Mouse (Mus musculus) E14TG2a.4 (cell line): Measurements from ENCODE around the gene Wipf3.

Experiments used
- H3K27me3 ChIP-seq: 2 replicates; pipeline ENCODE4 v1.6.1; 2014; ENCODE audit warnings: low read length, control low read depth; ENCODE audit not compliant: insufficient read depth
- H3K36me3 ChIP-seq: 2 replicates; pipeline ENCODE4 v1.6.1; 2014; ENCODE audit warnings: low read length, control low read depth; ENCODE audit not compliant: insufficient read depth
- H3K4me1 ChIP-seq: replicated peaks from 2 replicates; pipeline ENCODE4 v1.6.1; 2014; ENCODE audit warnings: low read depth, low read length, control low read depth
- H3K4me3 ChIP-seq: replicated peaks from 2 replicates; pipeline ENCODE4 v1.5.1; 2014; ENCODE audit warnings: mild to moderate bottlenecking, low read length
- H3K9me3 ChIP-seq: 2 replicates; pipeline ENCODE4 v1.6.1; 2014; ENCODE audit warnings: low read length, control low read depth
- CTCF ChIP-seq: conservative IDR thresholded peaks from 2 replicates; pipeline ENCODE4 v1.5.1; 2014; ENCODE audit warnings: low read length
- NANOG ChIP-seq: IDR thresholded peaks from 2 replicates; pipeline ENCODE4 v1.6.1; 2014; ENCODE audit warnings: borderline replicate concordance, low read length, mixed read lengths
- POU5F1 ChIP-seq: IDR thresholded peaks from 2 replicates; pipeline ENCODE4 v1.6.1; 2014; ENCODE audit warnings: low read length, borderline replicate concordance

Gene Wipf3

GRCm38 (mm10) chr6:54391765-54392164 lies 37.6 kb upstream of the Wipf3 start:
- TF ChIP-seq CTCF (peak; percentile 59), NANOG (no peak)
- H3K9me3 ChIP-seq: no peaks in the 10 kb centered on the region
- H3K4me3 ChIP-seq: no peak overlapping the region
- H3K36me3 ChIP-seq: no peaks in the 10 kb centered on the region
- H3K4me1 ChIP-seq: peaks cover 8% of the 10 kb centered on the region
- peaks cover 20% of the 10 kb centered on the region for H3K27me3 ChIP-seq

- Histone ChIP-seq H3K9me3 (no peaks in the 10 kb centered on the region), H3K36me3 (no peaks in the 10 kb centered on the region)
- TF ChIP-seq NANOG (no peak), POU5F1 (no peak), CTCF (no peak)
Measured at GRCm38 (mm10) chr6:54393886-54394285, 35.5 kb upstream of the Wipf3 start.

GRCm38 (mm10) chr6:54399194-54399923 lies 30.0 kb upstream of the Wipf3 start:
- H3K4me1 ChIP-seq: no peaks in the 10 kb centered on the region
- TF ChIP-seq NANOG (no peak), CTCF (no peak), POU5F1 (no peak)
- H3K36me3 ChIP-seq: no peaks in the 10 kb centered on the region
- no peaks in the 10 kb centered on the region for H3K27me3 ChIP-seq
- H3K4me3 ChIP-seq: no peak overlapping the region
- H3K9me3 ChIP-seq: no peaks in the 10 kb centered on the region

More at GRCm38 (mm10) chr6:54393886-54394285, 35.5 kb upstream of the Wipf3 start:
- Histone ChIP-seq H3K4me1 (peaks cover 2% of the 10 kb centered on the region), H3K27me3 (peaks cover 16% of the 10 kb centered on the region), H3K4me3 (no peak overlapping the region)

GRCm38 (mm10) chr6:54401503-54401902 lies 27.9 kb upstream of the Wipf3 start:
- no peaks in the 10 kb centered on the region for H3K27me3 ChIP-seq
- no peaks in the 10 kb centered on the region for H3K36me3 ChIP-seq
- TF ChIP-seq POU5F1: no peak
- TF ChIP-seq CTCF: no peak
- no peak for TF ChIP-seq NANOG
- peaks cover 6% of the 10 kb centered on the region; the same call in 1 of the 2 replicates for H3K4me1 ChIP-seq
- no peaks in the 10 kb centered on the region for H3K9me3 ChIP-seq
- H3K4me3 ChIP-seq: no peak overlapping the region

GRCm38 (mm10) chr6:54404916-54405315 lies 24.5 kb upstream of the Wipf3 start:
- Histone ChIP-seq H3K4me3 (no peak overlapping the region), H3K9me3 (no peaks in the 10 kb centered on the region), H3K27me3 (no peaks in the 10 kb centered on the region), H3K4me1 (peaks cover 19% of the 10 kb centered on the region; the same call in 1 of the 2 replicates), H3K36me3 (no peaks in the 10 kb centered on the region)
- TF ChIP-seq NANOG: no peak
- no peak for TF ChIP-seq POU5F1
- TF ChIP-seq CTCF: no peak

GRCm38 (mm10) chr6:54406116-54406515 lies 23.3 kb upstream of the Wipf3 start:
- H3K9me3 ChIP-seq: no peaks in the 10 kb centered on the region
- H3K36me3 ChIP-seq: no peaks in the 10 kb centered on the region
- H3K4me3 ChIP-seq: no peak overlapping the region
- TF ChIP-seq NANOG (peak; percentile 17; the same call in 1 of the 2 replicates), CTCF (peak; percentile 28; the same call in 1 of the 2 replicates), POU5F1 (no peak)
- peaks cover 19% of the 10 kb centered on the region; the same call in 1 of the 2 replicates for H3K4me1 ChIP-seq
- no peaks in the 10 kb centered on the region for H3K27me3 ChIP-seq

- peaks cover 19% of the 10 kb centered on the region; the same call in 1 of the 2 replicates for H3K4me1 ChIP-seq
- TF ChIP-seq CTCF: no peak
- no peak for TF ChIP-seq NANOG
- TF ChIP-seq POU5F1: no peak
- H3K36me3 ChIP-seq: no peaks in the 10 kb centered on the region
- no peaks in the 10 kb centered on the region for H3K9me3 ChIP-seq
- H3K4me3 ChIP-seq: no peak overlapping the region
- no peaks in the 10 kb centered on the region for H3K27me3 ChIP-seq
Measured at GRCm38 (mm10) chr6:54409271-54409670, 20.1 kb upstream of the Wipf3 start.

GRCm38 (mm10) chr6:54410451-54410850 lies 19.0 kb upstream of the Wipf3 start:
- no peak for TF ChIP-seq NANOG
- no peaks in the 10 kb centered on the region for H3K27me3 ChIP-seq
- peaks cover 15% of the 10 kb centered on the region; the same call in 1 of the 2 replicates for H3K4me1 ChIP-seq
- no peak overlapping the region for H3K4me3 ChIP-seq
- H3K36me3 ChIP-seq: no peaks in the 10 kb centered on the region
- H3K9me3 ChIP-seq: no peaks in the 10 kb centered on the region

- Histone ChIP-seq H3K4me1 (0 out of 2 replicates have a peak, but pooled peaks cover 12% of the 10 kb centered on the region), H3K27me3 (no peaks in the 10 kb centered on the region), H3K4me3 (no peak overlapping the region), H3K9me3 (no peaks in the 10 kb centered on the region), H3K36me3 (no peaks in the 10 kb centered on the region)
- TF ChIP-seq CTCF (no peak), NANOG (no peak), POU5F1 (no peak)
Measured at GRCm38 (mm10) chr6:54411591-54411990, 17.8 kb upstream of the Wipf3 start.
